Mouse (Mus musculus) stomach, embryonic 16.5 days (tissue): Measurements from ENCODE around the gene Drg2. TPM values are rescaled to one million over a fixed set of nuclear protein-coding genes. Genes with fewer than 3 reads are reported as not detected.
"Not testable (repeated sequence)": the region's sequence is repeated elsewhere in the genome, so short reads cannot be mapped to it uniquely, and the experiment has no call there.

Source experiments
- ATAC-seq: fragments of 200-750 bp; cut with Nextera tagmentation; 2 replicates; pipeline ENCODE4 v1.8.0; 2017; ENCODE audit warnings: moderate number of reproducible peaks, moderate TSS enrichment; ENCODE audit not compliant: insufficient read depth, low FRiP score
- H3K27ac ChIP-seq: fragments of 300-500 bp; sonication (generic); 2 replicates; pipeline ENCODE4 v1.5.1; 2014; ENCODE audit warnings: low read length
- H3K27me3 ChIP-seq: fragments of 300-500 bp; sonication (generic); 2 replicates; pipeline ENCODE4 v1.6.1; 2014; ENCODE audit warnings: low read length, control low read depth, mixed read lengths; ENCODE audit not compliant: control insufficient read depth, insufficient read depth
- H3K36me3 ChIP-seq: fragments of 300-500 bp; sonication (generic); 2 replicates; pipeline ENCODE4 v1.6.1; 2014; ENCODE audit warnings: low read length; ENCODE audit not compliant: control insufficient read depth, insufficient read depth
- H3K4me1 ChIP-seq: fragments of 300-500 bp; sonication (generic); 2 replicates; pipeline ENCODE4 v1.6.1; 2014; ENCODE audit warnings: low read length, control low read depth, mixed read lengths; ENCODE audit not compliant: control insufficient read depth, insufficient read depth
- H3K4me2 ChIP-seq: fragments of 300-500 bp; sonication (generic); 2 replicates; pipeline ENCODE4 v1.6.1; 2014; ENCODE audit warnings: low read depth, low read length, mixed read lengths
- H3K4me3 ChIP-seq: fragments of 300-500 bp; sonication (generic); replicated peaks from 2 replicates; pipeline ENCODE4 v1.5.1; 2014; ENCODE audit warnings: mild to moderate bottlenecking, low read length
- H3K9ac ChIP-seq: fragments of 300-500 bp; sonication (generic); 2 replicates; pipeline ENCODE4 v1.6.1; 2014; ENCODE audit warnings: low read length
- H3K9me3 ChIP-seq: fragments of 300-500 bp; sonication (generic); replicated peaks from 2 replicates; pipeline ENCODE4 v1.6.1; 2016; ENCODE audit warnings: low read length, control low read depth; ENCODE audit not compliant: control insufficient read depth
- WGBS: fragments of 180-500 bp; shearing (Covaris S2); extraction: QIAGEN DNeasy Blood & Tissue Kit; methylation state at CpG from one replicate; pipeline ENCODE4 v1.1.7; 2014; 5-methylcytosine and 5-hydroxymethylcytosine counted together
- polyA plus RNA-seq: library from polyadenylated mRNA; unstranded; fragments of >200 nt; fragmentation: Nextera tagmentation; extraction: Ambion mirVana; gene quantifications from 2 replicates; pipeline ENCODE4 v1.2.1, GENCODE M21; 2015

Drg2 gene
- polyA plus RNA-seq, 1 experiment from 2014 or later = 84.7 TPM

DNA sequence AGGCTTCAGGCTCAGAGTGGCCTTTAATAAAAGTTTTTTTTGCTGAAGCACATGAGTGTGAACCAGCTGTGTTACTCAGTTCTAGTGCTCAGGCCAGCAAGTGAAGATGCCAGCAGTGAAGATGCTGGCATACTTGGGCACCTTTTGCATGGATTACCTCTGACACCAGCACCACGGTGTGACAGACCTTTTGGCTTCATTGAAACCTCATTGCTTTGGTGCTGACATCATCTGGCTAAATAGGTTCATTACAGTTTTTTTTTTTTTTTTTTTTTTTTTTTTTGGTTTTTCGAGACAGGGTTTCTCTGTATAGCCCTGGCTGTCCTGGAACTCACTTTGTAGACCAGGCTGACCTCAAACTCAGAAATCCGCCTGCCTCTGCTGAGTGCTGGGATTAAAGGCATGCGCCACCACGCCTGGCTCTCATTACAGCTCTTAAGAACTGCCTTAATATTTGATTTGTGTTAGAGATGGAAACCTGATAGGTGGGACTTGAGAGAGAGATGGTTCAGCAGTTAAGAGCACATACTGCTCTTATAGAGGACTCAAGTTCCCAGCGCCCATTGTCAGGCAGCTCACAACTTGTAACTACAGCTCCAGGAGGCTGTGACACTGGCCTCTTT lies 32.2 kb upstream of the Drg2 start:
- H3K27me3 ChIP-seq = no peaks in the 10 kb centered on the region
- no peak overlapping the region for H3K4me3 ChIP-seq
- 65% methylated on average over 5 of the region's 6 CpGs for WGBS
- H3K9me3 ChIP-seq = no peaks in the 10 kb centered on the region
- H3K9ac ChIP-seq = no peak overlapping the region
- no peak overlapping the region for H3K27ac ChIP-seq
- no peak overlapping the region for H3K4me2 ChIP-seq
- ATAC-seq = no peak
- H3K36me3 ChIP-seq = no peaks in the 10 kb centered on the region
- H3K4me1 ChIP-seq = peaks cover 12% of the 10 kb centered on the region

DNA sequence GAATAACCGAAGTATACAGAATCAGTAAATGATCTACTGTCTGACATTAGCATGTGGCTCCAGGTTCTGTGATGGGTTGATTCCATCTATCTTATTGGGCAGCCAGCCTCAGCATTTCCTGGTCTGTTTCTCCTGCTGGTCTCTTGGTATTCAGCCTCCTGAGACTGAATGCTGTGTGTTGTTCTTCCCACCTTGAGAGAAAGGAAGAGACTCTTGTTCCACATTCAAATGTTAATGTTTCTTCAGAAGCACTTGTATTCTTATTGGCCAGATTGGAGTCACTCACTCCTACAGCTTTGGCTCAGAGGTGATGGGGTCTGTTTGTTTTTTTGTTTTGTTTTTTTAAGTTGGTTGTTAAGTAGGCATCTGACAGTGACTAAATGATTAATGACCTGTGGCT lies 31.4 kb upstream of the Drg2 start:
- no peak for ATAC-seq
- Histone ChIP-seq H3K27ac (no peak overlapping the region), H3K4me1 (peaks cover 12% of the 10 kb centered on the region), H3K4me3 (no peak overlapping the region), H3K9me3 (no peaks in the 10 kb centered on the region), H3K36me3 (no peaks in the 10 kb centered on the region), H3K27me3 (no peaks in the 10 kb centered on the region), H3K9ac (no peak overlapping the region), H3K4me2 (no peak overlapping the region)
- 89% methylated on average over 1 of the region's 1 CpGs for WGBS

DNA sequence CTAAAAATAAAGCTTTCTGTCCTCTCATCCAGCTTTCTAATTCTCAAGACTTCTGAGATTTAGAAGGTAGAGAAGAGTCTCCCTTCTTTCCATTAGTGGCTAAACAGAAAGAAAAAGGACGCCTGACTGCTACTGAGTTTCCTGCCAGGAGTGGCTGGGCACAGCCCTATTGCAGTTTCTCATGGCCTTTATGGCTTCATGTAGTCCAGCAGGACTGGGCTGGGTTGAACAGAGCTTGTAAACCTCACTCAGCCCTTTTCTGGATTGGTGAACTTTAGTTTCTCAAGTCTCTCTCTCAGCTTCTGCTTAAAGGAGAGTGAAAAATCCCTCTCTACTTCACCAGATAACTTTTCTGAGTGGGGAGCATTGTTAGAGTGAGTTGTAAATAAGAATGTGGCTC lies 28.0 kb upstream of the Drg2 start:
- no peaks in the 10 kb centered on the region for H3K9me3 ChIP-seq
- no peaks in the 10 kb centered on the region for H3K27me3 ChIP-seq
- WGBS = 87% methylated on average over 1 of the region's 1 CpGs
- H3K4me1 ChIP-seq = no peaks in the 10 kb centered on the region
- H3K9ac ChIP-seq = no peak overlapping the region
- 0 out of 2 replicates have a peak, but pooled peaks cover 5% of the 10 kb centered on the region for H3K36me3 ChIP-seq
- no peak overlapping the region for H3K27ac ChIP-seq
- H3K4me2 ChIP-seq = no peak overlapping the region
- no peak for ATAC-seq
- no peak overlapping the region for H3K4me3 ChIP-seq

DNA sequence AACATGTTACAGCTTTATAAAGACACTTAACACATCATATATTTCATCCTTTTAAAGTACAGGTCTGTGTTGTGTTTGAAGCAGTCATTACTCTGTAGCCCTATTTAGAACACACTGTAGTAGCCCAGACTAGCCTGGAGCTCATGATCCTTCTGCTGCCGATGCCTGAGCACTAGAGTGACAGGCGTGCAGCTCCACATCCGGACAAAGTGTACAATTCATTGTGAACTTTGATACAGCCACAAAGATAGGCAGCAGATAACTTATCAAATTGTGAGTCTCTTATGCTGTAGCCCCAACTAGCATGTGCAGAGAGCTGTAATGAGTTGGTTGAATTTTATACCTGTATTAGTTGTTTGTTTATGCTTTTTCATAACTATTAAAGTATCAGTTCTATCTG lies 26.8 kb upstream of the Drg2 start:
- no peaks in the 10 kb centered on the region for H3K9me3 ChIP-seq
- no peak overlapping the region for H3K4me3 ChIP-seq
- ATAC-seq = no peak
- no peak overlapping the region for H3K9ac ChIP-seq
- H3K36me3 ChIP-seq = 0 out of 2 replicates have a peak, but pooled peaks cover 5% of the 10 kb centered on the region
- no peaks in the 10 kb centered on the region for H3K27me3 ChIP-seq
- WGBS = 85% methylated on average over 3 of the region's 3 CpGs
- no peaks in the 10 kb centered on the region for H3K4me1 ChIP-seq
- no peak overlapping the region for H3K4me2 ChIP-seq
- no peak overlapping the region for H3K27ac ChIP-seq

DNA sequence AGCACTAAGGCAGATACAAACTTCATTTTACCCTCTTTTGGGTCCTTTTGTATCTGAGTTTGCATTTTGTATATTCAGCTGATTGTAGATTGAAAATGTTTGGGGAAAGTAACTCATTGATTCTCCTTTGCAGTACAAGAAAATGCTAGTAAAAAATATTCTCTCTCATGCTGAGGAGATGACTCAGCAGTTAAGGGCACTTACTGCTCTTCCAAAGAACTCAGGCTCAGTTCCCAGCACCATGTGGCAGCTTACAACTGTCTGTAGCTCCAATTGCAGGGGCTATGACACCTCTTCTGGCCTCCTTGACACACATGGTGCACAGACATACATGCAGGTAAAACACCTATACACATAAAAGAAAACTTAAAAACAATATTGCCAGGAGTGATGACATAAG lies 20.9 kb upstream of the Drg2 start:
- peaks cover 9% of the 10 kb centered on the region; the same call in 1 of the 2 replicates for H3K36me3 ChIP-seq
- no peak for ATAC-seq
- H3K27ac ChIP-seq = no peak overlapping the region
- H3K27me3 ChIP-seq = no peaks in the 10 kb centered on the region
- no peak overlapping the region for H3K4me3 ChIP-seq
- no peak overlapping the region for H3K4me2 ChIP-seq
- H3K9ac ChIP-seq = no peak overlapping the region
- H3K9me3 ChIP-seq = no peaks in the 10 kb centered on the region
- H3K4me1 ChIP-seq = no peaks in the 10 kb centered on the region

DNA sequence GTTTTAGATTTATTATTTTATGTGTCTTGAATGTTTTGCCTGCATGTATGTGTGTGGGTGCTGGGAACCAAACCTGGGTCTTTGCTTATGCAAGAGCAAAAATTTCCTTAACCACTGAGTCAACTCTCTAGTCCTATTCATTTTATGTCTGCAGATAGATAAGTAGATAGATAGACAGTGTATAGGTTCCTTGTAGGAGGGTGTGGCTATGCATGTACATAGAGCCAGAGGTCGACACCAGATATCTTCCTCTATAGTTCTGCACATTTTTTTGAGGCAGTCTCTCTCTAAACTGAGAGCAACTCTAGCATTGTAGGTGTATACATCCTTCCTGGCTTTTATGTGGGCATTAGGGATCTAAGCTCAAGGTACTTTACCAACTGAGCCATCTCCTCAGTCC lies 19.3 kb upstream of the Drg2 start:
- no peak overlapping the region for H3K27ac ChIP-seq
- no peak overlapping the region for H3K4me3 ChIP-seq
- peaks cover 9% of the 10 kb centered on the region; the same call in 1 of the 2 replicates for H3K36me3 ChIP-seq
- H3K4me1 ChIP-seq = no peaks in the 10 kb centered on the region
- 88% methylated on average over 1 of the region's 1 CpGs for WGBS
- H3K9ac ChIP-seq = no peak overlapping the region
- H3K4me2 ChIP-seq = no peak overlapping the region
- no peaks in the 10 kb centered on the region for H3K27me3 ChIP-seq
- no peaks in the 10 kb centered on the region for H3K9me3 ChIP-seq
- ATAC-seq = no peak

DNA sequence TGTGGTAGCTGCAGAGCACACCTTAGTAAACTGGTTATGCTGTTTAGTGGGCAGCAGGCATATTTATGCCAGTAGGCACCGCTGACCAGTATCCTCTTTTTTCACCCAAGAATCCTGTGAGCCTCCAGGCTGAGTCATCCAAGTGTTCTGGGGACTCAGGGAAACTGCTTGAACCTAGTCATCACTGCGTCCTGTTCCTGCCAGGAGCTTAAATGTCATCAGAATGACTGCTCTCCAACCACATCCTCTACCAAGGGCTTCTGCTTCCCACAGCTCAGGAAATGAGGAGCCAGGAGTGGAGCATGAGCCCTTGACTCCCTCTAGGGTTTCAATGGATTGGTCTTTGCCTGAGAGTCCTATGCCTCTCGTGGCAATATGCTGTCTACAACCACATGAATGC lies 17.8 kb upstream of the Drg2 start:
- H3K27me3 ChIP-seq = no peaks in the 10 kb centered on the region
- WGBS = 89% methylated on average over 3 of the region's 3 CpGs
- H3K4me2 ChIP-seq = no peak overlapping the region
- H3K9ac ChIP-seq = no peak overlapping the region
- no peak overlapping the region for H3K4me3 ChIP-seq
- H3K27ac ChIP-seq = no peak overlapping the region
- H3K36me3 ChIP-seq = peaks cover 4% of the 10 kb centered on the region
- no peaks in the 10 kb centered on the region for H3K4me1 ChIP-seq
- ATAC-seq = no peak
- no peaks in the 10 kb centered on the region for H3K9me3 ChIP-seq

DNA sequence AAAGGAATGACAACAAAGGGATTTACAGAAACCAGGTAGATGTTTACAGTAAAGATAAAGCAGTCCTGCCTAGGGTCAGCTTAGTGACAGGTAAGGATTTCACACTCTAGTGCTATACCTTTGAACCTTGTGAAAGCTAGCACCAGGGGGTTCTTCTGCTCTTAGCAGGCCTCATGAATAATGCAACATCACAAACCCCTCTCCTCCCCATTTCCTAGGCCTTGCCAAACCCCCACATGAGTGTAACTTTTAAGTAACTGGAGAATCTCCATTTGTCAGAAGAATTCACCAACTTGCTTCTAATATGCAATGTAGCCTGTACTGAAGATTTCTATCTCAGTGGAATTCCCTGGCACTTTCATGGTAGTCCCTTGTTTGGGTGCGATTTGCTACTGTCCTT lies 14.8 kb upstream of the Drg2 start:
- 23% methylated on average over 1 of the region's 1 CpGs for WGBS
- not testable (repeated sequence) for H3K4me2 ChIP-seq, H3K4me1 ChIP-seq, H3K27me3 ChIP-seq, H3K4me3 ChIP-seq, H3K27ac ChIP-seq, ATAC-seq, H3K9me3 ChIP-seq, H3K9ac ChIP-seq
- H3K36me3 ChIP-seq = peaks cover 10% of the 10 kb centered on the region

DNA sequence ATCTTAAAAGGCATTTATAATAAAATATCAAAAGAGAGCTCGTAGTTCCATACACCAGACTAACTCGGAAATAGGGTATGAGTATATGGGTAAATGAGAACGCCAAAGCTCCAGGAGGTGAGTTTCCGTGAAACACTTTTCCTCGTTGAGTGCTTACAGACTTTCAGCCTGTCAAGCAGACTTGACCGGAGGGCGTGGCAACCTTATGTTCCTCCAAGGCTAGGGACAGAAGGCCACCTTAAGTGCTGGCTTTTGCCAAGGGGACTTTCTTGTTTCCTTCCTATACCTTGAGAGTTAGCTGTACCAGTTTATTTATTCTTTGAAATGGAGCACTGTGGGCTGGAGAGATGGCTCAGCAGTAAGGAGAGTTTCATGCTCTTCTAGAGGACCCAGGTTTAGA lies 14.2 kb upstream of the Drg2 start:
- Histone ChIP-seq H3K4me3 (no peak overlapping the region), H3K27ac (no peak overlapping the region), H3K9me3 (no peaks in the 10 kb centered on the region), H3K9ac (no peak overlapping the region), H3K36me3 (peaks cover 6% of the 10 kb centered on the region; the same call in 1 of the 2 replicates), H3K27me3 (no peaks in the 10 kb centered on the region), H3K4me2 (no peak overlapping the region), H3K4me1 (no peaks in the 10 kb centered on the region)
- ATAC-seq = no peak
- WGBS = 39% methylated on average over 7 of the region's 7 CpGs
